Mouse (Mus musculus): ENCODE measurements around the gene Rhbdd2.

- TF ChIP-seq TAL1 (IDR thresholded peaks at IDR 0.05; ENCODE audit: low read length), result no peak
- TF ChIP-seq GATA1 (IDR thresholded peaks at IDR 0.05; ENCODE audit: low read length), result no peak
These were observed 58.0 kb downstream of the Rhbdd2 start for GRCm38 (mm10) chr5:135690401-135690800.

Measured in erythroblast, embryonic 14.5 days (primary cell).